ENCODE assay signal across 16 mouse cellular contexts in the genomic region with DNA sequence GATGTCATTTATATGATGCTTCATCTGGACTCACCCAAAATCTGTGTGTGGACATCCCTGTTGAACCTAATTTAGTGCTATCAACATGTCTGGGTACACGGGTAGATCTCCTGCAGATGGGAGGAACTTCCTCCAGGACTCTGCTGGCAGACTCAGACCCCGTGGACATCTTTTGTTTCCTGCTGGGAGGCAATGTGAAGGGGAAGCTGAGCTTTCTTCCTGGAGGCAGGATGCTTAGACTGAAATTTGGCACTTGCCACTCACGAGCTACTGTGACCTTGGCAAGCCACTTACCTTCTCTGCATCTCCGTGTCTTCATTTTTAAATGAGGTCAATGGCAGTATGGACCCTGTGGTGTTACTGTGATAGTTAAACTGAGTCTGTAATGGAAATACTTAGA.
DNase-seq lines count a peak whose midpoint lies in the region; ATAC-seq lines count a peak whose summit lies in the region.
"Had no signal": no experiment of that assay in that cellular context is flagged by ENCODE, and none has a peak within 500 bp of the region (broad histone marks: within the 10 kb centered on the region; RNA-seq: fewer than 3 reads in every experiment).

No protein-coding gene starts in this region.

- DNase-seq in cerebellum, adult 11-12 months: peak; percentile 20
- peak; percentile 13 for DNase-seq in cerebellum, adult 9-10 months
- no peak for DNase-seq in cerebellum, adult 8-10 months
- DNase-seq in cerebellum, postnatal 10 days: peak; percentile 43 to 59
- DNase-seq in cerebellum, postnatal 36 days: no peak
- DNase-seq: adrenal gland, adult 8-10 months; adrenal gland, postnatal 14 days; adrenal gland, postnatal 36 days; B cell, adult 2 months; forebrain, postnatal 0 days had no signal

- no peak for ATAC-seq in cerebellum, adult (ENCODE audit: insufficient number of reproducible peaks, low FRiP score, low TSS enrichment)
- ATAC-seq: activated CD4-positive, CD25-positive, alpha-beta regulatory T cell, adult 4 months; CD4-positive, CD25-positive, alpha-beta regulatory T cell, adult 4 months; forebrain, embryonic 13.5 days; forebrain, embryonic 15.5 days; forebrain, postnatal 0 days; Patski had no signal

Comparison
In these comparisons a context has a peak if more than half of its experiments do, and no peak if none do; other contexts are left out.
1. DNase-seq: peak in cerebellum, adult 11-12 months (single experiment), cerebellum, adult 9-10 months (single experiment) and cerebellum, postnatal 10 days (2 of 2); none in cerebellum, adult 8-10 months (single experiment) and cerebellum, postnatal 36 days (0 of 2).